Mouse (Mus musculus): ENCODE measurements around the gene Dld.

- no peak for TF ChIP-seq CTCF (IDR thresholded peaks at IDR 0.05; ENCODE audit: low read depth, low read length)
- no peak for TF ChIP-seq GATA1 (IDR thresholded peaks at IDR 0.05; ENCODE audit: borderline replicate concordance, low read length)
- TF ChIP-seq POLR2AphosphoS5 (IDR thresholded peaks at IDR 0.05; ENCODE audit: insufficient replicate concordance, low read depth, low read length), result no peak
- TF ChIP-seq TAL1 (conservative IDR thresholded peaks at IDR 0.05; ENCODE audit: low read depth, low read length), result no peak
Observed at GRCm38 (mm10) chr12:31307756-31308155, 43.5 kb downstream of the Dld start.
